Mouse (Mus musculus): ENCODE data around the gene Rsph9.
A peak's percentile ranks its signal among the peaks of the same experiment; 100 is the strongest.

GRCm38 (mm10) chr17:46170538-46170937, 26.5 kb upstream of the Rsph9 start:
- peak; percentile 82 for TF ChIP-seq CTCF (IDR thresholded peaks at IDR 0.05)
- TF ChIP-seq EP300 (IDR thresholded peaks at IDR 0.05; ENCODE audit: insufficient read depth, low read depth, low read length), result 0 out of 2 replicates have a peak, but pooled peaks have one; percentile 17
- no peak for TF ChIP-seq POLR2A (IDR thresholded peaks at IDR 0.05; ENCODE audit: insufficient read depth, low read depth, low read length)

Data from heart, adult 2 months (tissue).